Mouse (Mus musculus) retina, postnatal 1 day (tissue): ENCODE results near the gene Slc41a2.

Experiments used
- DNase-seq: peaks from one replicate; pipeline ENCODE4 v3.0.0-alpha.2; 2012

The Slc41a2 gene

GRCm38 (mm10) chr10:83220217-83220616, 117.5 kb downstream of the Slc41a2 start:
- no peak for DNase-seq

GRCm38 (mm10) chr10:83219729-83220128, 118.0 kb downstream of the Slc41a2 start:
- peak; percentile 85 for DNase-seq

- DNase-seq, result no peak
Measured at GRCm38 (mm10) chr10:83218778-83219177, 118.9 kb downstream of the Slc41a2 start.

GRCm38 (mm10) chr10:83217256-83217655, 120.4 kb downstream of the Slc41a2 start:
- DNase-seq, result no peak

- DNase-seq, result no peak
Measured at GRCm38 (mm10) chr10:83215559-83215958, 122.1 kb downstream of the Slc41a2 start.

GRCm38 (mm10) chr10:83212618-83213017, 125.1 kb downstream of the Slc41a2 start:
- DNase-seq, result no peak

GRCm38 (mm10) chr10:83210968-83211583, 126.6 kb downstream of the Slc41a2 start:
- DNase-seq, result peak; percentile 95

- DNase-seq, result peak; percentile 24
Measured at GRCm38 (mm10) chr10:83210122-83210521, 127.6 kb downstream of the Slc41a2 start.

- DNase-seq, result no peak
Measured at GRCm38 (mm10) chr10:83209388-83209787, 128.3 kb downstream of the Slc41a2 start.

GRCm38 (mm10) chr10:83208436-83208835, 129.2 kb downstream of the Slc41a2 start:
- DNase-seq, result no peak

- DNase-seq, result no peak
Measured at GRCm38 (mm10) chr10:83202906-83203702, 134.6 kb downstream of the Slc41a2 start.

- no peak for DNase-seq
Measured at GRCm38 (mm10) chr10:83201525-83201924, 136.2 kb downstream of the Slc41a2 start.

GRCm38 (mm10) chr10:83199290-83199689, 138.4 kb downstream of the Slc41a2 start:
- DNase-seq, result no peak

GRCm38 (mm10) chr10:83198692-83199091, 139.0 kb downstream of the Slc41a2 start:
- no peak for DNase-seq

GRCm38 (mm10) chr10:83197690-83198336, 139.9 kb downstream of the Slc41a2 start:
- DNase-seq, result peak; percentile 74

- peak; percentile 36 for DNase-seq
Measured at GRCm38 (mm10) chr10:83191982-83192381, 145.7 kb downstream of the Slc41a2 start.

- DNase-seq, result no peak
Measured at GRCm38 (mm10) chr10:83191476-83191875, 146.2 kb downstream of the Slc41a2 start.

GRCm38 (mm10) chr10:83189071-83189470, 148.6 kb downstream of the Slc41a2 start:
- DNase-seq, result no peak

GRCm38 (mm10) chr10:83186984-83187383, 150.7 kb downstream of the Slc41a2 start:
- DNase-seq, result no peak

GRCm38 (mm10) chr10:83186167-83186566, 151.5 kb downstream of the Slc41a2 start:
- no peak for DNase-seq

GRCm38 (mm10) chr10:83185121-83185520, 152.6 kb downstream of the Slc41a2 start:
- no peak for DNase-seq

GRCm38 (mm10) chr10:83184480-83185069, 153.1 kb downstream of the Slc41a2 start:
- no peak for DNase-seq
